Mouse (Mus musculus) testis, adult 2 months (tissue): ENCODE measurements at regions not wholly inside any gene's neighbourhood (a gene's known extent, or its start where the extent isn't known, plus 50 kb on each side); places are given as distances from the start of the nearest gene placed in this dataset.

Experiments used
- CTCF ChIP-seq: fragments of 200-500 bp; IDR thresholded peaks from 2 replicates; pipeline ENCODE4 v1.5.1; 2012; ENCODE audit warnings: low read depth, mild to moderate bottlenecking, inconsistent platforms, low read length, moderate library complexity; ENCODE audit not compliant: control insufficient read depth, insufficient read depth, insufficient replicate concordance
- POLR2A ChIP-seq: fragments of 200-500 bp; IDR thresholded peaks from 2 replicates; pipeline ENCODE4 v1.6.1; 2012; ENCODE audit warnings: low read depth, mild to moderate bottlenecking, inconsistent platforms, low read length, moderate library complexity; ENCODE audit not compliant: control insufficient read depth

- no peak for TF ChIP-seq POLR2A
- no peak for TF ChIP-seq CTCF
These were observed 106.3 kb downstream of the AI429214 start for GRCm38 (mm10) chr8:37099727-37100126.
